Mouse (Mus musculus): ENCODE measurements around the gene Eml2. TPM values are rescaled to one million over a fixed set of nuclear protein-coding genes. Genes with fewer than 3 reads are reported as not detected.

Gene Eml2
- polyA plus RNA-seq, 1 experiment from 2014 or later: 12.4 TPM

- ATAC-seq (ENCODE audit: low read depth): 0 out of 2 replicates have a peak, but pooled peaks have one; percentile 24
- Histone ChIP-seq H3K4me1 (replicated peaks; ENCODE audit: control insufficient read depth, insufficient read depth, low read length) (no peaks in the 10 kb centered on the region; the same call in 1 of the 2 replicates), H3K36me3 (ENCODE audit: control insufficient read depth, insufficient read depth, low read length) (peaks cover 4% of the 10 kb centered on the region), H3K9ac (ENCODE audit: low read length) (no peak overlapping the region), H3K9me3 (ENCODE audit: control insufficient read depth, low read length) (no peaks in the 10 kb centered on the region), H3K27ac (ENCODE audit: low read length) (no peak overlapping the region), H3K27me3 (ENCODE audit: control insufficient read depth, insufficient read depth, low read depth, low read length) (no peaks in the 10 kb centered on the region; the same call in 1 of the 2 replicates), H3K4me3 (ENCODE audit: low read length) (no peak overlapping the region), H3K4me2 (ENCODE audit: low read depth, low read length) (no peak overlapping the region)
- WGBS: 75% methylated on average over 13 of the region's 13 CpGs
These were observed 32.1 kb downstream of the Eml2 start for GRCm38 (mm10) chr7:19208201-19208910.

- 43% methylated on average over 7 of the region's 7 CpGs for WGBS
- no peak overlapping the region for H3K9ac ChIP-seq (ENCODE audit: low read length)
- ATAC-seq (ENCODE audit: low read depth): no peak
These were observed 32.8 kb downstream of the Eml2 start for GRCm38 (mm10) chr7:19208944-19209472.

GRCm38 (mm10) chr7:19209494-19209893 is 33.3 kb downstream of the Eml2 start:
- H3K4me3 ChIP-seq (ENCODE audit: low read length): no peak overlapping the region
- H3K27me3 ChIP-seq (ENCODE audit: control insufficient read depth, insufficient read depth, low read depth, low read length): no peaks in the 10 kb centered on the region; the same call in 1 of the 2 replicates
- H3K9ac ChIP-seq (ENCODE audit: low read length): no peak overlapping the region
- no peak overlapping the region for H3K27ac ChIP-seq (ENCODE audit: low read length)
- H3K4me2 ChIP-seq (ENCODE audit: low read depth, low read length): no peak overlapping the region
- 79% methylated on average over 4 of the region's 4 CpGs for WGBS
- ATAC-seq (ENCODE audit: low read depth): no peak
- no peaks in the 10 kb centered on the region; the same call in 1 of the 2 replicates for H3K4me1 ChIP-seq (replicated peaks; ENCODE audit: control insufficient read depth, insufficient read depth, low read length)
- H3K36me3 ChIP-seq (ENCODE audit: control insufficient read depth, insufficient read depth, low read length): peaks cover 4% of the 10 kb centered on the region
- no peaks in the 10 kb centered on the region for H3K9me3 ChIP-seq (ENCODE audit: control insufficient read depth, low read length)

More at GRCm38 (mm10) chr7:19208944-19209472, 32.8 kb downstream of the Eml2 start:
- H3K9me3 ChIP-seq (ENCODE audit: control insufficient read depth, low read length): no peaks in the 10 kb centered on the region
- no peak overlapping the region for H3K27ac ChIP-seq (ENCODE audit: low read length)
- peaks cover 4% of the 10 kb centered on the region for H3K36me3 ChIP-seq (ENCODE audit: control insufficient read depth, insufficient read depth, low read length)
- H3K27me3 ChIP-seq (ENCODE audit: control insufficient read depth, insufficient read depth, low read depth, low read length): no peaks in the 10 kb centered on the region; the same call in 1 of the 2 replicates
- no peak overlapping the region for H3K4me2 ChIP-seq (ENCODE audit: low read depth, low read length)
- no peaks in the 10 kb centered on the region; the same call in 1 of the 2 replicates for H3K4me1 ChIP-seq (replicated peaks; ENCODE audit: control insufficient read depth, insufficient read depth, low read length)
- no peak overlapping the region for H3K4me3 ChIP-seq (ENCODE audit: low read length)

- ATAC-seq (ENCODE audit: low read depth): no peak
- no peaks in the 10 kb centered on the region; the same call in 1 of the 2 replicates for H3K4me1 ChIP-seq (replicated peaks; ENCODE audit: control insufficient read depth, insufficient read depth, low read length)
- no peak overlapping the region for H3K9ac ChIP-seq (ENCODE audit: low read length)
- H3K4me2 ChIP-seq (ENCODE audit: low read depth, low read length): no peak overlapping the region
- H3K27ac ChIP-seq (ENCODE audit: low read length): no peak overlapping the region
- H3K27me3 ChIP-seq (ENCODE audit: control insufficient read depth, insufficient read depth, low read depth, low read length): no peaks in the 10 kb centered on the region; the same call in 1 of the 2 replicates
- no peaks in the 10 kb centered on the region for H3K9me3 ChIP-seq (ENCODE audit: control insufficient read depth, low read length)
- H3K4me3 ChIP-seq (ENCODE audit: low read length): no peak overlapping the region
- 87% methylated on average over 5 of the region's 5 CpGs for WGBS
- H3K36me3 ChIP-seq (ENCODE audit: control insufficient read depth, insufficient read depth, low read length): peaks cover 2% of the 10 kb centered on the region; the same call in 1 of the 2 replicates
These were observed 33.8 kb downstream of the Eml2 start for GRCm38 (mm10) chr7:19210010-19210409.

DNA sequence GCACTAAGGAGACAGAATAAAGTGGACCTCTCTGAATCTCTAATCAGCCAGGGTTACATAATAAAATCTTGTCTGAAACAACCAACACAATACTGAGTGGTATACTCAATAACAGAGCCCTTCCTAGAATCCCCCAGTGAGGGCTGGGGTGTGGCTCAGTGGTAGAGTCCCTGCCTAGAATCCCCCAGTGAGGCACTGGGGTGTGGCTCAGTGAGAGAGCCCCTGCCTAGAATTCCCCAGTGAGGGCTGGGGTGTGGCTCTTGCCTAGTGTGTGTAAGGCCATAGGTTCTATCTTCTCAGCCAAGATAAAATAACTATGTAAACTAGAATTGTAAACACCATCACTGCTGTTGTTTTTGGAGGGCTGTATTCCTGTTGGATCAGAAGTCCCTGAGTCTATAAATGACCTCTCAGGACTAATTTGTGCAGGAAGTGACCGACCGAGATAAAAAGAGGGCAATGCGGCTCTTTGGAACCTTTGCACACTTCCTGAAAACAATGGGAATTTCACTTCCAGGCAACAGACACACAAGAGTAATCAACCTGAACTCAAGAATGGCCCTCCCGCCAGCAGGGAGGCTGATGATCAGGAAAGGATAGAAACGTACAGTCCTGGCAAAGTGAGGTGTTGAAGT is 34.9 kb downstream of the Eml2 start:
- Histone ChIP-seq H3K4me2 (ENCODE audit: low read depth, low read length) (no peak overlapping the region), H3K27me3 (ENCODE audit: control insufficient read depth, insufficient read depth, low read depth, low read length) (no peaks in the 10 kb centered on the region; the same call in 1 of the 2 replicates), H3K4me1 (replicated peaks; ENCODE audit: control insufficient read depth, insufficient read depth, low read length) (no peaks in the 10 kb centered on the region; the same call in 1 of the 2 replicates), H3K36me3 (ENCODE audit: control insufficient read depth, insufficient read depth, low read length) (no peaks in the 10 kb centered on the region), H3K27ac (ENCODE audit: low read length) (no peak overlapping the region), H3K9me3 (ENCODE audit: control insufficient read depth, low read length) (no peaks in the 10 kb centered on the region), H3K9ac (ENCODE audit: low read length) (no peak overlapping the region), H3K4me3 (ENCODE audit: low read length) (no peak overlapping the region)
- ATAC-seq (ENCODE audit: low read depth): no peak
- WGBS: 45% methylated on average over 5 of the region's 5 CpGs

DNA sequence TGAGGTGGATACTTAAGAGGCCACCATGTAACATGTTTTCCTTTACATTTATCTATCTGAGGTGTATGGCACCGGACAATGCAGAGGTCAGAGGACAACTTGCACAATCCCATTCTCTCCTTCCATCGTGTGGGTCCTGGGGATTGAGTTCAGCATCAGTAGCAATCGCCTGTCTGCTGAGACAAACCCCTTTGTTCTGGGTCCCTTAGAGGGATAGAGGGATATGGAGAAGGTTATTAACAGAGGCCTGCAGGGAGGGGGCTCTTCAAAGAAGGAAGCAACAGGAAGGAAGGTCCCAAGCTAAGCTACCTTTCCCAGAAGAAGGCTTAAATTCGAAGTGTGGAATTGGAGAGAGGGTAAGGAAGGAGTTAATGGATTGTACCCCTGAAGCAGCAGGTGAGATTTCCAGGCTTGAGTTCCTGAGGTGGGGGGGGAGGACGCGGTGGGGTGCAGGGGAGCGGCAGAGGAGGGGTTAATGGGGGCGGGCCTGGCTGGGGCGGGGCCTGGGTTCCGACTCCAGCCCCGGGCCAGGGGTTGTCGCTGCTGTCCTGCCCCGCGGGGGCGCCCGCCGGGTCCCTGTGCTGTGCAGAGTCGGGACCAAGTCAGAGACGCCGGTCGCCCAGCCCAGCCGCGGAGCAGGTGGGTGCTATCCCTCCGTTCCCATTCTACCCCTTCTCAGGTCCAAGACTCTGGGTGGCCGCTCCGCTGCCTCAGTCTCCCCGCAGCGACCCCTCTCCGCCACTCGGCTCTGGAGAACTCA is 36.0 kb downstream of the Eml2 start, which contains the start of gene Gpr4:
Gene Gpr4 (plus strand): TSS at position 543 of the 760 bp plus-strand sequence.
- ATAC-seq (ENCODE audit: low read depth): peak; percentile 84
- peak within 1 kb of the TSS; percentile 67 for H3K9ac ChIP-seq (ENCODE audit: low read length)
- no peaks in the 10 kb centered on the region; the same call in 1 of the 2 replicates for H3K4me1 ChIP-seq (replicated peaks; ENCODE audit: control insufficient read depth, insufficient read depth, low read length)
- WGBS: 3% methylated on average over 23 of the region's 30 CpGs
- no peaks in the 10 kb centered on the region for H3K9me3 ChIP-seq (ENCODE audit: control insufficient read depth, low read length)
- no peak within 1 kb of the TSS for H3K27ac ChIP-seq (ENCODE audit: low read length)
- H3K36me3 ChIP-seq (ENCODE audit: control insufficient read depth, insufficient read depth, low read length): no peaks in the 10 kb centered on the region
- peak within 1 kb of the TSS; percentile 85 for H3K4me2 ChIP-seq (ENCODE audit: low read depth, low read length)
- peak within 1 kb of the TSS; percentile 57 for H3K4me3 ChIP-seq (ENCODE audit: low read length)
- no peaks in the 10 kb centered on the region; the same call in 1 of the 2 replicates for H3K27me3 ChIP-seq (ENCODE audit: control insufficient read depth, insufficient read depth, low read depth, low read length)

- no peak overlapping the region; the same call in 1 of the 2 replicates for H3K4me3 ChIP-seq (ENCODE audit: low read length)
These were observed 37.2 kb downstream of the Eml2 start for GRCm38 (mm10) chr7:19213385-19213784.

GRCm38 (mm10) chr7:19214369-19214768 is 38.1 kb downstream of the Eml2 start:
- 68% methylated on average over 7 of the region's 7 CpGs for WGBS
- no peak for ATAC-seq (ENCODE audit: low read depth)
- Histone ChIP-seq H3K4me1 (replicated peaks; ENCODE audit: control insufficient read depth, insufficient read depth, low read length) (peaks cover 5% of the 10 kb centered on the region; the same call in 1 of the 2 replicates), H3K9me3 (ENCODE audit: control insufficient read depth, low read length) (no peaks in the 10 kb centered on the region), H3K27ac (ENCODE audit: low read length) (no peak overlapping the region), H3K36me3 (ENCODE audit: control insufficient read depth, insufficient read depth, low read length) (no peaks in the 10 kb centered on the region), H3K9ac (ENCODE audit: low read length) (no peak overlapping the region), H3K4me2 (ENCODE audit: low read depth, low read length) (no peak overlapping the region), H3K4me3 (ENCODE audit: low read length) (no peak overlapping the region), H3K27me3 (ENCODE audit: control insufficient read depth, insufficient read depth, low read depth, low read length) (no peaks in the 10 kb centered on the region; the same call in 1 of the 2 replicates)

More at GRCm38 (mm10) chr7:19213385-19213784, 37.2 kb downstream of the Eml2 start:
- Histone ChIP-seq H3K27ac (ENCODE audit: low read length) (no peak overlapping the region), H3K4me2 (ENCODE audit: low read depth, low read length) (peak overlapping the region; percentile 85), H3K4me1 (replicated peaks; ENCODE audit: control insufficient read depth, insufficient read depth, low read length) (peaks cover 5% of the 10 kb centered on the region; the same call in 1 of the 2 replicates), H3K9me3 (ENCODE audit: control insufficient read depth, low read length) (no peaks in the 10 kb centered on the region), H3K9ac (ENCODE audit: low read length) (no peak overlapping the region), H3K36me3 (ENCODE audit: control insufficient read depth, insufficient read depth, low read length) (no peaks in the 10 kb centered on the region), H3K27me3 (ENCODE audit: control insufficient read depth, insufficient read depth, low read depth, low read length) (no peaks in the 10 kb centered on the region; the same call in 1 of the 2 replicates)
- no peak for ATAC-seq (ENCODE audit: low read depth)
- WGBS: 42% methylated on average over 2 of the region's 2 CpGs

Data from lung, embryonic 16.5 days (tissue).